Mouse (Mus musculus) cerebellum, adult 11-12 months (tissue): ENCODE results near the gene 4930415O20Rik.
A peak's percentile ranks its signal among the peaks of the same experiment; 100 is the strongest.

Experiments
- DNase-seq: peaks from one replicate; pipeline ENCODE4 v3.0.0; 2022

4930415O20Rik gene

DNA sequence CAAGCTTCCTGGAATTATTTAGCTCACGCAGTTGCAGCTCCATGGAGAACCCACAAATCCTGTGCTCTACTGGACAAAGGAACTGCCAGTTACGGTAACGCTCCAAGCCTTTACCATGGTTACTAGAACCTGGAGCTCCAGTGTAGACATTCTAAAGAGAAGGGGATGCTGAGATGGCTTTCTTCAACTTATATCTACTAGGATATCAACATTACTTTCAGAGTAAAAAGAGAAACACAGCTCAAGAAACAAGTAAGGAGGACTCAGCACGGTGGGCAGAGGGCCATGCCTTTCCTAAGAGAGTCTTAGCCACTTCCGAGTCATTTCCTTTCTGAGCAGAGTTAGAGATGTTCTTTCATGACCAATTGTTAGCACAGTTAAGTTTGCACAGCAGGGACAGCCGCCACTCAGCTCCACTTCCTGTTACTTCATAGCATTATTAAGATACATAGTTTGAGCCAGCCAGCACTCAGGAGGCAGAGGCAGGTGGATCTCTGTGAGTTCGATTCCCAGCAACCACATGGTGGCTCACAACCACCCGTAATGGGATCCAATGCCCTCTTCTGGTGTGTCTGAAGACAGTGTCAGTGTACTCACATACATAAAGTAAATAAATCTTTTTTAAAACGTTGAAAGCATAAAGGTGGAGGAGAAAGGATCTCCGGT lies at the start of gene 4930415O20Rik, which contains the start of gene Ccnt1:
4930415O20Rik (plus strand) TSS at position 132 of the 666 bp plus-strand sequence.
Ccnt1 (minus strand) TSS at position 51 of the 666 bp plus-strand sequence.
- no peak for DNase-seq

DNA sequence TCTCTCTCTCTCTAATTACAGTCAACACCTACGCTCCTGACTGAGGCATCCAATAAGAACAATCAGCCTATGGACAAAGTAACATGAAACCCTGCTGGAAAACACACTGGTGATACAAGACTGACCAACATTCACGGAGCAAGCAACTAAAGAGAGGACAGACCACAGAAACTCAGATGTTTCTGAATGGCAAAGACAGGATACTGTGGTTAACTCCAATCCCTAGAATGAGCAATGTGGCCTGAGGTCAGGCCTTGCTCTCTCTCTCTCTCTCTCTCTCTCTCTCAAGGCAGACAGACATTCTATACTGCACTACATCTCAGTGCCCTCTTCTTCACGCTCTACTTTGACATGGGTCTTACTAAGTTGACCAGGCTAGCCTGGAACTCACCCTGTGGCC lies 49.6 kb upstream of the 4930415O20Rik start:
- no peak for DNase-seq

DNA sequence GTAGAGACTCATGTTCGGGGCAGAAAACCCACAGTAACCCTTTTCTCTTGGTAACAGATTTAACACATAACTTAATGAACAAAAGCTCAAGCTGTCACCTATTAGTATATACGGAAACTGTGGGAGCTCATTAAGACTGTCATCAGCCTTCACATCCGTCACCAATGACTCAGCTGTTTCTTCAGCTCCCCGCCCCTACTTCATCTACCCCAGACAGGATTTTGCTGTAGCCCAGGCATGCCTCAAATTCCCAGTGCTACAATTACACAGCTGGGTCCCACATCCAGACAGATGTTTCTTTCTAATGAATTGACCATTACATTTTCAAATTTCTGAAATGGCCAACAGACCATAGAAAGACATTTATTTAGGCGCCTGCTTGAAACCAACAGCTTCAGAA lies 44.7 kb upstream of the 4930415O20Rik start:
- no peak for DNase-seq

DNA sequence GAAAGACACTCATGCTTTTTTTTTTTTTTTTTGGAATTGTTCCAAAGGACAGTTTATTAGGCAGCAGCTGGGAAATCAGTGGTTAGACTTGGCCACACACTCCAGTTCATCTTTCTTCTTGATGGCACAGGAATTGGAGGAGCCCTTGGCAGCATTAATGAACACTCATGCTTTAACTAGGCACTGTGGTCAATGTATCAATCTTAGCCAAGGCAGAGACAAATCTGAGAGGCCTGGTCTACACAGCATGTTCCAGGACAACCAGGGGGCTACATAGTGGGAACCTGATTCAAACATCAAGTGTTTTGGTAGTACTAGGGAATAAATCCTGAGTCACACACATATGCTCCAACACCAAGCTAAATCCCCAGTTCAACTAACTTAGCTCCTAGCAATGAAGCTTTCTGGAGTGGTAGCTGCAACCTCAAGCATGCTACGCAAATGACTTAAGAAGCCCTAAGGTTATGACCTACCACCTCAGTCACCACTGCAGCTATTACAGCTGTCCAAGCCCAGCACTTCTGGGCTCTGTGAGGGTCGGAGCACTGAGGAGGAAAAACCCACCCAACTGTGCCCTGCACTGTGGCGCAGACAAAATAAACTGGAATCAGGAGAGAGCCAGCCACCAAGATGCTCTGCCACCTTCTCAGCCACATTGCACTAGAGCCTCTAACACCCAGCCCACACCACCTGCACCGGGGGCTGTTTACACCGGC lies 43.6 kb upstream of the 4930415O20Rik start:
- no peak for DNase-seq

DNA sequence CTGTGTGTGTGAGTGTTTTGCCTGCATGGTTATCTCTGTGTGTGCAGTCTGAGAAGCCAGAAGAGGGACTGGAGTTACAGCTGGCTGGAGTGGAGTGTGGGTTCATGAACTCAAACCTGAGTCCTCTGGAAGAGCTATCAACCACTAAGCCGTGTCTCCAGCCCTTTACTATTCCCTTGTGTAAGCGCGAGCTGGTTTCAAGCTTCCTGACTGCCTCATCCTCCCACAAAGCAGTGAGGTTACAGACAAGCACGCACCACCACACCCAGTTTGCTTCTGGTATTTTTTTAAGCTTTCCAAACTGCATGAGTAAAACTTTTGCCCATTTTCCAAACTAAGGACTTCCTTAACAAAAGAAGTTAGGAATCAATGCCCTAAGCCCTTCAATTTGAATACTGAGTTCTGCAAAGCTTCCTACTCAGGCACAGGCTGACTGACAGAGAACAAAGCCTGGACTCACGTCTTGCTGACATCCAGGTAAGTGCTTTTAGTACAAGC lies 42.7 kb upstream of the 4930415O20Rik start:
- DNase-seq = no peak

DNA sequence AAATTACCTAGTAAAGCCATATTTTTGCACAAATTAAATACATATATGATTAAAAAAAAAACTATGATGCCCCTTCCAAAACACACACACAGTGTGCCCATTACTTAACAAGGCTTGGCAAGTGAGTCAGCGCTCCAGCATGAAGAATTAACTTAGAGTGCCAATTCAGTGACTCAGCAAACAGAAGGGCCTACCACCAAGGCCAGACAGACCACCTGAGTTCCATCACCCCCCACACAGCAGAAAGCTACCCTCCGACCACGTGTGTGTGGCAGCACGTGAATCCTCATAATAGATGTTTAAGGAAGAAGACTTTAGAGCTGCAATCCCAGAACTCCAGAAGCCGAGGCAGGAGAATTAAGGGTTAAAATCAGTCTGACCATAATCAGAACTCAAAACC lies 38.5 kb upstream of the 4930415O20Rik start:
- DNase-seq = no peak

DNA sequence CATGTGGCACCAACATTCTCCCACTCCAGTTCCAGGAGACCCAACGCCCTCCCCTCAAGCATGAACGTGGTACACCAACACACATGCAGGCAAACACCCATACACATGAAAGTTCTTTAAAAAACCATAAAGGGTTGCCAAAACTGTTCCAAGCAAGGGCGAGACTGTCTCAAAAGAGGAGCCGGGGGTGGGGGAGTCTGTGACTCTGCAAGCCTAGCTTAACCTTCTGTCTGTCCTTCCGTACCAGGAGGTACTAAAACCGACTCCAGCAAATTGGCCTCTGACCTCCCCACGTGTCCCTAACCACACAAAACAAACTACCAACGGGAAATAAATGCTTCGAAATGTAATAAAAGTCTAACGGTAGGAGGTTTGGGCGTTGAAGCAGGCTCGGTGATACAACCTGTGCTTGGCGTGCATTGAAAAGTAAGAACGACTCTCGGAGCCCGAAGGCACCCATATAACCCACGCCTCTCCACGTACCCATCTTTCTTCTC lies 37.7 kb upstream of the 4930415O20Rik start:
- peak; percentile 23 for DNase-seq

DNA sequence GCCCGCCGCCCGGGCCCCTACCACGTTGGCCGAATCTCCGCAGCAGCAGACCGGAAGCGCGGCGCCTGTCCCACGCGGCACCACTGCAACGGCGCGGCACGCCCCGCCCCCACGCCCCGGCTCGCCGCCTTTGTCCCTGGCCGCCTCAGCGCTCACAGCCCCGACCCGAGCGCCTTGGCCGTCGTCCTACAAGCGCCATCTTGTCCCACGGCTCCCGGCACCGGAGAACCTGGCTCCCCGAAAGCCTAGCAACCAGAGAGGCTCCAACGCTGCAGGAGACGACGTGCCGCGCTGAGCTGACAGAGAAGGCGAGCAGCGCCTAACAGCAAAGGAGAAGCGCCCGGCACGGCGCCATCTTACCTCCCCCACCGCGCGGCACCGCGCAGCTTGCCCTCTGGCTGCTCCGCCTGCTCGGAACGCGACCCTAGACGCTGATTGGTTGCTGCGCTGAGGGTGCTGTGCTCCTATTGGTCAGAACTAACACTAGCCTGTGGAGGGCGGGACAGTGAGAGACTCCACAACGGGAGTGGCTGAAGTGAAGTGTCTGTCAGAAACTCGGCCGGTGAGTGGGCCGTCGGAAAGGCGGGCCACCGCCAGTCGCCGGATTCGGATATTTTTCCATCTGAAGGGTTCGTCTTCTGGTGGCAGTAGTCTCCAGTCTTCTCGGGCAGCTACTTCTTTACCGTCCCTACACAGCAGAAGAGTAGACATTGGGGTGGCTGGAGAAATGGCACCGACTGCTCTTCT lies 36.8 kb upstream of the 4930415O20Rik start, which contains the start of gene Kansl2:
Kansl2 (minus strand) TSS at position 384 of the 747 bp plus-strand sequence.
- DNase-seq = peak; percentile 99

DNA sequence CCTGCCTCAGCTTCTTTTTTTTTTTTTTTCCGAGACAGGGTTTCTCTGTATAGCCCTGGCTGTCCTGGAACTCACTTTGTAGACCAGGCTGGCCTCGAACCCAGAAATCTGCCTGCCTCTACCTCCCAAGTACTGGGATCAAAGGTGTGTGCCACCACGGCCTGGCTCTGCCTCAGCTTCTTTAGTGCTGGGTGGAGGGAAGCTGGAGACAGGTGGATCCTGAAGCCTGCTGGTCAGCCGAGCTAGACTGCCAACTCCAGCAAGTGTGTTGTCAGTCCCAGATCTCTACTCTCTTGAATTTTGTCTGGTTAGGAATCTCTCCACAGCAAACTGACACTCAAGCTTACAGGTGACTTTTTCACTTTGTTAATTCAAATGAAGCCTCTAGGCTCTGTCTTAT lies 34.9 kb upstream of the 4930415O20Rik start:
- no peak for DNase-seq

DNA sequence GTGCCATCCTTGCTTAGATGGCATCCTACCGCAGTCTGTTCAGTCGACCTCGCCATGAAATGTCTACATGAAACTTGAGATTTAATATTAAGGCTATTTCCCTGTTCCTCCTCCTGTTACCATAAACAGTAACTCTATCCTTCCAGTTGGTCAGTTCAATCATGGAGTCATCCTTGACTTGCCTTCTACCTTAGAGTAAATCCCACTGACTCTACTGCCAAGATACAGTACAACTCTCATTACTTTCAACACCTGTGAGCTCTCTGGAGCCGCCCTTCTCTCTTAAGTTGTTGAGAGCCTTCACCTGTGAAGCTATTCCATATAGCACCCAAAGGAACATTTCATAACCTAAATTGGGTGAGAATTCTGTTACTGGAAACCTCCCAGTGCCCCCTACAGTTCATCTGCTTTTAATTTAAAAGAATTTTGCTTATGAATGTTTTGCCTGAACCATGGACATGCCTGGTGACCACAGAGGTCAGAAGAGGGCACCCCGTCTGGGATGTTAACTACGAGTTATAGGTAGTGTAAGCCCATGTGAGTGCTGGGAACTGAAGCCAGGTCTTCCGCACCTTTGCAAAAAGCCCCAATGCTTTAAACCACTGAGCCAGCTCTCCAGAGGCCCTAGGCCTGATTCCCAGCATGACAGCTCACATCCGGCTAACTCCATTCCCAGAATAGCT lies 33.8 kb upstream of the 4930415O20Rik start:
- no peak for DNase-seq

DNA sequence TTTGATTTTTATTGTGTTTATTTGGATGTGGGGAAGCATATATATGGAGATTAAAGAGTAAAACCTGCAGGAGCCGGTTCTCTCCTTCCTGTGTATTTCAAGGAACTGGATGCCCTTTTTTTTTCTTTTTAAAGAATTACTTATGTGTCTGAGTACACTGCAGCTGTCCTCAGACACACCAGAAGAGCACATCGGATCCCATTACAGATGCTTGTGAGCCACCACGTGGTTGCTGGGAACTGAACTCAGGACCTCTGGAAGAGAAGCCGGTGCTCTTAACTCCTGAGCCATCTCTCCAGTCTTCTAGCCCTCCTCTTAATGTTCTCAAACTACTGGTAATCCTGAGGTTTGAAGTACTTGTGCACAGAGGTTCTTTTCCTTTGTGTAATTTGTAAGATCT lies 32.9 kb upstream of the 4930415O20Rik start:
- DNase-seq = no peak

DNA sequence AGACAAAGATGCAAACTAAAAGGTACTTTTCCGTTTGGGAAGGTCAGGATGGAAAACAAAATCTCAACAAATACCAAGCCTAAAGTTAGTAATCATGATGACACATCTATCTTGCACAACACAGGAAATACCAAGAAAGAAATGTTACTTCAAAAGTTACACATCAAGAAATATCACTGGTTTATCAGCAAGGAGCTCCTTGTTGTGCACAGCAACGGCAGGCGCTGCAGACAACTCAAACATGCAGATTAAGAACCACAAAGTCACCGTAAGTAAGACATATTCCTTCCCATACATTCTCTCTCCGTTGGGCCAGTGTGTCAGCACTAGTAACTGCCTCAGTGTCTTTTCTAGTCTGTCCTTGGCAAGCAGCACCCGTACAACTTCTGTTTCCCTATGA lies 29.7 kb upstream of the 4930415O20Rik start:
- no peak for DNase-seq

DNA sequence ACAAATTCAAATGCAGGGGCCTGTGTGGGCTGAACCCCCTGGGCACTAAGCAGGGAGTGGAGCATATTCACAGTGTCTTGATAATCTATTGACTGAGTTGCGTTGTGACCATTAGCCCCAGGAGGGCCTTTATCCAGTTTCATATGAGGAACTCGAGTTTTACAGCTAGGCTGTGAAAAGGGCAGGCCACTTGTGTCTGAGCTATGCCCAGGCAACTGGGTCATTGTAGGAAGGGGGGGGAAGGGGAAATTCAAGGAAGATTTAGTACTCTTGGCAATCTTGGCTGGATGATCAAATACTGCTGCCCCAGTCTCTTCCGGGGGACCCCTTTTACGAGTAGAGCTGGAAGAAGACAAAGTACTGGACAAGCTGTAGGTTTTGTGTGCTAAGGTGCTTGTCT lies 27.5 kb upstream of the 4930415O20Rik start:
- DNase-seq = no peak

DNA sequence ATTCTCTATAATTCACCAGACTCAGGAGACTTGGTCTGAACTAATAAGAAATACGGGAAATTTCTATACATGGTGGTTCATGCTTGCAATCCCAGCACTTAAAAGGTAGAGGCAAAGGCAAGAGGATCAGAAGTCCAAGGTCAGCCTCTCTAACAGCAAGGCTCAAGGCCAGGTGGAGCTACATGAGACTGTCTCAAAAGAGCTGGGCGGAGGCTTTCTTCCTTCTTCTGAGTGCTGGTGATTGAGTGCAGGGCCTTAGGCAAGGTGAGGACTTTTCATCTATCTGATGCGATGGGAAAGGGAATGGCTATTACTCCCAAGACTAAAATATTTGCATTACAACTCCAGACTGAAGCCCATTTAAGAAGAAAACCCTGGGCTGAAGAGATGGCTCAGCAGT lies 25.7 kb upstream of the 4930415O20Rik start:
- DNase-seq = no peak

DNA sequence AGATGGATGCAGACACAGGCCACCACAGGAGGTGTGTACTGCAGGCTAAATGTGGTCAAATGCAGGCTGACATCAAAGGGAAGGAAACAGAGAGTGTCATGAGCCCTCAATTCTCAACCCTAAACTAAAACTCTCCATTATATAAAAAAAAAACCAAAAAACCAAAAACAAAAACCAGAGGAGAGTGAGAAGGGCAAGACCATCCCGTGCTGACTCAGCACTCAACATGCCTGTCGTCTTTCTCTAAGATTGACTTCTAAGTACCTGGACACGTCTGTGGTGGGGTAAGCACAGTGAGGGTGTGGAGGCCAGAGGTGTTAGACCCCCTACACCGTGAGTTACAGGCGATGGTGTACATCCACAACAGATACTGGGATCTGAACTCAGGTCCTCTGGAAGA lies 24.0 kb upstream of the 4930415O20Rik start:
- DNase-seq = no peak

DNA sequence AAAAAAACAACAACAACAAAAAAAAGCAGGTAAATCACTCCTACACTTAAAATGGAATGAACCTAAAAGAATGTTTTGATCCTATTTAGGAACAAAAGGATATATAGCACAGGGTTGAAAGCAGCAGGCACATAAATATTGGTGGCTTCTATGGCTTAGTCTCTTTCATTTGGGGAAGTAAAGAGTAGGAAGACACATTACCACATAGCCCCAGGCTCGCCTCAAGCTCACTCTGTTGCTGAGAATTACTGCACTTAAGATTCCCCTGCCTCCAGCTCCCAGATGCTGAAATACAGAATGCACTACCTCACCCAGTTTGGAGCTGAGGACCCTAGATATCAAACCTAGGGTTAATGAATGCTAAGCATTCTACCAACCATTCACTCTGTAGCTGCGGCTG lies 18.0 kb upstream of the 4930415O20Rik start:
- no peak for DNase-seq

DNA sequence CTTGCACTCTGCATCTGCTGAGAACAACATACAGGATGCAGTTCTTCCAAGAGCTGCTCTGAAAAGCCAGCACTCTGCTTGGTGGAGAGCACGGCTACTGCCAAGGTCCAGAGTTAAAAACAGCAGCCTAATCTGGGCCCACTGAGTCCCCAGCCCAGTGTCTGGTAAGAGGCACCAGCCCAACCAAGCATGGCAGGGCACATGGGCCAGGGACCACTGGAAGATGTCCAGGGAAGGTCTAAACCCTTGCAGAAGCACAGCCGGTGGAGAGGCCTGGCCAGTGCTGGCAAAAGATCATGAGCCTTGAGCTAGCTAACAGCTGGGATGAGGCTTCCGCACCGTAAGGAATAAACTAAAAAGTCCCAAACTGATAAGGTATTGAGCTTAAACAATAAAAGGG lies 14.9 kb upstream of the 4930415O20Rik start:
- DNase-seq = no peak

DNA sequence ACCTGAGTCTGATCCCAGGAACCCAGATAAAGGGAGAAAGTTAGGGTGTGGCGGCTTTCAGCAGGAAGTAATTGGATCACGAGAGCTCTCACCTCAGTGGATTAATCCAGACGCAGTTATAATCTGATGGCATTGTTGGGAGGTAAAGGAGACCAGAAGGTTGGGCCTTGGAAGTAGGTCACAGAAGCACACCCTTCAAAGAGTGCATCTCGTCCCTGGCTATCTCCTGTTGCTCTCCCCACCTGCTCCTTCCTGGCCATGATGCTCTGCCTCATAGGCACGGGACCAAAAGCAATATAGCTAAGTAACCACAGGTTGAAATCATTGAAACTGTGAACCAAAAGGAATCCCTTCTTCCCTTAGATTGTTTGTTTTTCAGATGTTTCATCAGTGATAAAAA lies 13.6 kb upstream of the 4930415O20Rik start:
- no peak for DNase-seq

DNA sequence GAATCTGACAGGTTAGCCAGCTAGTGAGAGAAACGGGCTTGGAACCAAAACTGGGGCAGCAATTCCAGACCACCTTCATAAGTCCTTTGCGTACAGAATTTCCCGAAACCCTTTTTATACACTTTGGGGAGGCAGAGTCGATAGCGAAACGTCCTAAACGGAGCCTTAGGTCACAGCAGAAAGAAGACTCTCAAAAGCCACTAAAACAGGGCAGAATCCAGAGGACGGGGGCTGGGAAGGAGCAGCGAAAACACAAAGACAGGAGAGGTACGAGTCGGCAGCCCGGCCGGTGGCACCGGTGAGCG lies 3.9 kb upstream of the 4930415O20Rik start:
- DNase-seq = no peak

DNA sequence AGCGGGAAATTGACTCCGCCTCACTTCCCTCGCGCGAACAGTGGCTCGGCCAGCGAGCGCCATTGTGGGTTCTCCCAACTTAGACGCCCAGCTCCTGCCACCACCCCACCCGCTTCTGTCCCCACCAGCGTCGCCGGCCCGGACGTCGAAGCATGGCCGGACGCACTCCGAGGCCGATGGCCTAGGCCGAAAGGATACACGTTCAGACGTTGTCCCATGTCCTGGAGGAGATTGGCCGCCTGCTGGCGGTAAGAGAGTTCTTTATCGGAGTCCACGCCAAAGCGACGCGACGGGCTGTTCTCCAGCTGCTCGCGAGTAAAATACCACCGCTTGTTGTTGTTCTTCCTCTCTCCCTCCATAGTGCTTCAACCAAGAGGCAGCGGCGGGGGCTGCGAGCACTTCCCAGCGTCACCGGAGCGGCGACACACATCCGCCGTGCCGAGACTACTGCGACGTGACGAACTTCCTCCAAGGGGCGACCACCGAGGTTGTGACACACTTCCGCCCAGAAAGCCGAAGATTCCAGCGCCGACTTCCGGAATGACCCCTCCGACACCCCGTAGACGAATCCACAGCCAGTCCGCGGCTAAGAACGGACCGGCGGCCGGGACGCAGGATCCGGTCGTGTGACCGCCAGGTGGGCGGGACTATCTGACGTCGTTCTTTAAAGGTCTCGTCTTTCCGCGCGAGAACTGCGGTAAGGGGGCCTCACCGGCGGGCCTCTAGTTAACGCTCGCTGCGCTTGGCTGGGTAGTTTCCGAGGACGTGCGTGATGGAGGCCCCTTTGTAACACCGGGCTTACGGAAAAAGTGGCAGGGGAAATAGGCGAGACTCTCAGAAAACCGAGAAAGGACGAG lies 3.3 kb upstream of the 4930415O20Rik start:
- peak; percentile 100 for DNase-seq

DNA sequence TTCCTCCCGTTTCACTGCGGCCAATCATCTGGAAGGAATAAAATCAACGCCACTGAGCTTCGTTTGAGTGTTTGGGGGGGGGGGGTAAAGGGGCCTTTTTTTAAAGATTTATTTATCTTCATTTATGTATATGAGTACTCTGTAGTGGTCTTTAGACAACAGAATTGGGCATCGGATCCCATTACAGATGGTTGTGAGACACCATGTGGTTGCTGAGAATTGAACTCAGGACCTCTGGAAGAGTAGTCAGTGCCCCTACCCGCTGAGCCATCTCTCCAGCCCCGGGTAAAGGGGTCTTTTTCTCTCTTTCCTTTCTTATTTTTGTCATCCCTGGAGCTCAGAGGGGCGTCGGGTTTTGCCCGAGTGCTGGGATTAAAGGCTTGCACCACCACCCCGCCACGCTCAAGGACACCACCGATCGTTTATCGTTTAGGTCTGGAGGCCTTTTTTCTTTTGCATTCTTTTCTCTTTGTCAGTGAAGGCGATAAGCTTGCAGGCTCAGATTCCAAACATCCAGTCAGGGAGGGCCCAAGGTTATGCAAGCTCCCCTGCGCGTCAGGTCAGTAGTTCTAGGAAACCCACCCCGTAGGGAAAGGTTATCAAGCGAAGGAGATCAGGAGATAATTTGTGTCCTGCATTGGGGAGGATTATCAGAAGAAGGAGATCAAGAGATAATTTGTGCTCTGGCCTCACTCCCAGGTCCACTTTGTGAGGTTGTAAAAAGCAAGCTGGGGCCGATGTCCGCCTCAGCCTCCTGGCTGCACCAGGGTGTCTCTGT lies 2.4 kb upstream of the 4930415O20Rik start:
- peak; percentile 45 for DNase-seq
